Mouse (Mus musculus): ENCODE measurements around the gene Pdzd2. TPM values are rescaled to one million over a fixed set of nuclear protein-coding genes. Genes with fewer than 3 reads are reported as not detected.

Pdzd2 gene
- polyA plus RNA-seq, 1 experiment, result 18.7 TPM

- no peak for DNase-seq (ENCODE audit: extremely low spot score in 1 of 2, low spot score in 1 of 2)
Observed at GRCm38 (mm10) chr15:12444551-12444950, 295.2 kb downstream of the Pdzd2 start.

- DNase-seq (ENCODE audit: extremely low spot score in 1 of 2, low spot score in 1 of 2), result no peak
Observed at GRCm38 (mm10) chr15:12439351-12439751, 300.4 kb downstream of the Pdzd2 start.

GRCm38 (mm10) chr15:12438691-12439090, 301.0 kb downstream of the Pdzd2 start:
- no peak for DNase-seq (ENCODE audit: extremely low spot score in 1 of 2, low spot score in 1 of 2)

GRCm38 (mm10) chr15:12438081-12438480, 301.6 kb downstream of the Pdzd2 start:
- DNase-seq (ENCODE audit: extremely low spot score in 1 of 2, low spot score in 1 of 2), result no peak

GRCm38 (mm10) chr15:12435910-12436309, 303.8 kb downstream of the Pdzd2 start:
- no peak for DNase-seq (ENCODE audit: extremely low spot score in 1 of 2, low spot score in 1 of 2)

- no peak for DNase-seq (ENCODE audit: extremely low spot score in 1 of 2, low spot score in 1 of 2)
Observed at GRCm38 (mm10) chr15:12433893-12434599, 305.7 kb downstream of the Pdzd2 start.

- DNase-seq (ENCODE audit: extremely low spot score in 1 of 2, low spot score in 1 of 2), result no peak
Observed at GRCm38 (mm10) chr15:12432879-12433278, 306.8 kb downstream of the Pdzd2 start.

GRCm38 (mm10) chr15:12432320-12432719, 307.4 kb downstream of the Pdzd2 start:
- DNase-seq (ENCODE audit: extremely low spot score in 1 of 2, low spot score in 1 of 2), result no peak

- peak in 1 of 2 experiments; percentile 52 for DNase-seq (ENCODE audit: extremely low spot score in 1 of 2, low spot score in 1 of 2)
Observed at GRCm38 (mm10) chr15:12431684-12432083, 308.0 kb downstream of the Pdzd2 start.

GRCm38 (mm10) chr15:12431188-12431587, 308.5 kb downstream of the Pdzd2 start:
- no peak for DNase-seq (ENCODE audit: extremely low spot score in 1 of 2, low spot score in 1 of 2)

GRCm38 (mm10) chr15:12430670-12431069, 309.1 kb downstream of the Pdzd2 start:
- DNase-seq (ENCODE audit: extremely low spot score in 1 of 2, low spot score in 1 of 2), result no peak

- no peak for DNase-seq (ENCODE audit: extremely low spot score in 1 of 2, low spot score in 1 of 2)
Observed at GRCm38 (mm10) chr15:12429572-12430431, 309.9 kb downstream of the Pdzd2 start.

- DNase-seq (ENCODE audit: extremely low spot score in 1 of 2, low spot score in 1 of 2), result no peak
Observed at GRCm38 (mm10) chr15:12427818-12428217, 311.9 kb downstream of the Pdzd2 start.

- DNase-seq (ENCODE audit: extremely low spot score in 1 of 2, low spot score in 1 of 2), result no peak
Observed at GRCm38 (mm10) chr15:12426342-12426741, 313.4 kb downstream of the Pdzd2 start.

GRCm38 (mm10) chr15:12425049-12425627, 314.6 kb downstream of the Pdzd2 start:
- no peak for DNase-seq (ENCODE audit: extremely low spot score in 1 of 2, low spot score in 1 of 2)

GRCm38 (mm10) chr15:12424187-12424586, 315.5 kb downstream of the Pdzd2 start:
- DNase-seq (ENCODE audit: extremely low spot score in 1 of 2, low spot score in 1 of 2), result no peak

- no peak for DNase-seq (ENCODE audit: extremely low spot score in 1 of 2, low spot score in 1 of 2)
Observed at GRCm38 (mm10) chr15:12420915-12421314, 318.8 kb downstream of the Pdzd2 start.

GRCm38 (mm10) chr15:12420376-12420775, 319.3 kb downstream of the Pdzd2 start:
- no peak for DNase-seq (ENCODE audit: extremely low spot score in 1 of 2, low spot score in 1 of 2)

GRCm38 (mm10) chr15:12419446-12419845, 320.3 kb downstream of the Pdzd2 start:
- DNase-seq (ENCODE audit: extremely low spot score in 1 of 2, low spot score in 1 of 2), result no peak

GRCm38 (mm10) chr15:12415536-12416200, 324.1 kb downstream of the Pdzd2 start:
- peak in 1 of 2 experiments; percentile 52 for DNase-seq (ENCODE audit: extremely low spot score in 1 of 2, low spot score in 1 of 2)

- DNase-seq (ENCODE audit: extremely low spot score in 1 of 2, low spot score in 1 of 2), result peak in 1 of 2 experiments; percentile 39
Observed at GRCm38 (mm10) chr15:12414696-12415095, 325.0 kb downstream of the Pdzd2 start.
